Mouse (Mus musculus) small intestine, adult 2 months (tissue): ENCODE measurements around the gene Mrpl22.

Experiments
- CTCF ChIP-seq: fragments of 200-500 bp; IDR thresholded peaks from 2 replicates; pipeline ENCODE4 v1.5.1; 2012; ENCODE audit warnings: low read depth, mild to moderate bottlenecking, control low read depth, inconsistent platforms, low read length, moderate library complexity, mixed read lengths; ENCODE audit not compliant: insufficient replicate concordance, insufficient read length; ENCODE audit errors: extremely low read depth
- POLR2A ChIP-seq: fragments of 200-500 bp; IDR thresholded peaks from 2 replicates; pipeline ENCODE4 v1.6.1; 2012; ENCODE audit warnings: low read depth, mild to moderate bottlenecking, control low read depth, inconsistent platforms, low read length, moderate library complexity

DNA sequence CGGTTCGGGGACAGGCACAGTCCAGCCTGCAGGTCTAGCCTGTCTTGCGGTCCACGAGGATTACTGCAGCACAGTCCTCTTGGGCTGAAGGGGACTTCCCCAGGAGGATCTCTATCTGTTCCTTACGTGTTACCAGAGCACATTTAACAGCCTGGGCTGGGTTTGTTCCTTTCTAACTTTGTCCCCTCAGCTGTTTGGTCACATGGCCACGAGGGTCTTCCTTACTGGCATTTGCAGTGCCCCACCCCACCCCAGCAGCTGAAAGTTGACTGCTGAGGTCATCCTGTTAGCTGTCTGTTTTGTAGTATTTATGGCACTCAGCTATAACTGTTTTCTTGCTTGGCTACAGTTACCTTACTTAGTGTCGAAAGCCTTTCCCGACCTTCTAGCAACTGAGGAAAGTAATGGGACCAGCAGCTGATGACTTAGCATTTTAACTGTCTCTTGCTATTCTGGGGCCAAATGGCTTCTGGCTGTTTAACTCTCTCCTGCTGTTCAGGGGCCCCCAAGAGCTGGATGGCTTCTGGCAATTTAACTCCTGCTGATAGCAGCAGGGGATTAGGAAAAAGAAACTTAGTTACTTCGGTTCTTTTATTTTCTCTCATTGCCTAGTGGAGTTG lies 39.7 kb downstream of the Mrpl22 start:
- TF ChIP-seq CTCF (no peak), POLR2A (no peak)
